Mouse (Mus musculus) lung, postnatal 0 days (tissue): Measurements from ENCODE around the gene Junb. TPM values are rescaled to one million over a fixed set of nuclear protein-coding genes. Genes with fewer than 3 reads are reported as not detected.

Source experiments
- ATAC-seq: fragments of 200-750 bp; cut with Nextera tagmentation; 2 replicates; pipeline ENCODE4 v1.8.0; 2017; ENCODE audit warnings: moderate library complexity
- DNase-seq: peaks from one replicate; pipeline ENCODE4 v3.0.0-alpha.2; 2016; ENCODE audit warnings: low spot score
- H3K27ac ChIP-seq: fragments of 300-500 bp; sonication (generic); 2 replicates; pipeline ENCODE4 v1.5.1; 2014; ENCODE audit warnings: antibody characterized with exemption, mild to moderate bottlenecking, low read length, mixed read lengths
- H3K27me3 ChIP-seq: fragments of 300-500 bp; sonication (generic); replicated peaks from 2 replicates; pipeline ENCODE4 v1.6.1; 2014; ENCODE audit warnings: low read length, mixed read lengths; ENCODE audit not compliant: insufficient read depth
- H3K36me3 ChIP-seq: fragments of 300-500 bp; sonication (generic); 2 replicates; pipeline ENCODE4 v1.6.1; 2014; ENCODE audit warnings: low read length, mixed read lengths; ENCODE audit not compliant: insufficient read depth
- H3K4me1 ChIP-seq: fragments of 300-500 bp; sonication (generic); 2 replicates; pipeline ENCODE4 v1.6.1; 2014; ENCODE audit warnings: antibody characterized with exemption, low read depth, low read length, mixed read lengths; ENCODE audit not compliant: insufficient read depth
- H3K4me2 ChIP-seq: fragments of 300-500 bp; sonication (generic); replicated peaks from 2 replicates; pipeline ENCODE4 v1.6.1; 2014; ENCODE audit warnings: low read depth, mild to moderate bottlenecking, low read length, moderate library complexity, mixed read lengths
- H3K4me3 ChIP-seq: fragments of 300-500 bp; sonication (generic); 2 replicates; pipeline ENCODE4 v1.5.1; 2014; ENCODE audit warnings: low read depth, low read length
- H3K9ac ChIP-seq: fragments of 300-500 bp; sonication (generic); replicated peaks from 2 replicates; pipeline ENCODE4 v1.6.1; 2014; ENCODE audit warnings: low read depth, mild to moderate bottlenecking
- H3K9me3 ChIP-seq: fragments of 300-500 bp; sonication (generic); 2 replicates; pipeline ENCODE4 v1.6.1; 2016; ENCODE audit warnings: low read length, mixed read lengths
- CTCF ChIP-seq: IDR thresholded peaks from 2 replicates; pipeline ENCODE4 v1.5.1; 2016; ENCODE audit warnings: antibody characterized with exemption, mild to moderate bottlenecking
- EP300 ChIP-seq: IDR thresholded peaks from 2 replicates; pipeline ENCODE4 v1.6.1; 2016; ENCODE audit warnings: antibody characterized with exemption, mild to moderate bottlenecking, control low read depth
- WGBS: fragments of 180-500 bp; shearing (Covaris S2); extraction: QIAGEN DNeasy Blood & Tissue Kit; methylation state at CpG from one replicate; pipeline ENCODE4 v1.1.7; 2014; 5-methylcytosine and 5-hydroxymethylcytosine counted together
- polyA plus RNA-seq: library from polyadenylated mRNA; unstranded; fragments of >200 nt; fragmentation: Nextera tagmentation; extraction: Ambion mirVana; gene quantifications from 2 replicates; pipeline ENCODE4 v1.2.1, GENCODE M21; 2015

Gene Junb
- polyA plus RNA-seq, 1 experiment from 2014 or later: 69.0 TPM

DNA sequence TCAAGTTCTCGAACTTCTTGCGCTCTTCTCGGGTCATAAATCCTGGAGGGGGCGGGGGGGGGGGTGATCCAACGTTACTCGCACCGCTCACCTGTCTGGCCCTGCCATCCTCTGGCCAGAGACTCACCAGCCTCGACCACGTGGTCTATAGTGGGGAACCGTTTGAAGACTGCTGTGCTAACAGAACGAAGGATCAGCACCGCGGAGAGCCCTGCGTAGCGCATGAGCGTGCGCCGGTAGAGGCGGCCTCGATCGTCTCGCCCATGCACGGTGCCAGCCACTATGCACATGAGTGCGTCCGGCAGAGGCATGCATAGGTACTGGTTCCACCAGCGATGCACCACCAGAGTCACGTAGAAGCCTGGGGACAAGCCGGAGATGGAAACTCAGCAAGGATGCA is 32.7 kb upstream of the Junb start:
- WGBS: 11% methylated on average over 28 of the region's 28 CpGs
- H3K27me3 ChIP-seq: peaks cover 33% of the 10 kb centered on the region

DNA sequence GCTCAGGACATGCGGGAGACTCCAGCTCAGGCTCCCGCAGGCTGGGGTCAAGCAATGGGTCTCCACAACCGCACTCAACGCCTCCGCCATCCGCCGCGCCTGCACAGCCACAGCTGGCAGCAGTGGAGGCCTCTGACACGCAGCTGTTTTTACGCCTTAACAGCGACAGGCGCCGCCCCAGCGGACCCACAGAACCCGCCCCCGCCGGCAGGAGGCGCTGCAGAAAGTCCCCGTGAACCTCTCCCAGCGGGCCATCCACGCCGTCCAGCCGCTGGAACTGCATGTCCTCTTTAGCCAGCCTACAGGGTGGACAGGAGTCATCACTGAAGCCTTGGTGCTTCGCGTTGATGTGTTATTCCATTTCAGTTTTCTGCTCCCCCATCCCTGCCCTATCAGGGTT is 29.2 kb upstream of the Junb start:
- peaks cover 27% of the 10 kb centered on the region for H3K27me3 ChIP-seq
- H3K27ac ChIP-seq: no peak overlapping the region
- no peak overlapping the region for H3K9ac ChIP-seq
- no peak overlapping the region for H3K4me3 ChIP-seq
- H3K4me2 ChIP-seq: no peak overlapping the region
- ATAC-seq: peak; percentile 50
- 10% methylated on average over 23 of the region's 25 CpGs for WGBS
- no peak for TF ChIP-seq EP300
- TF ChIP-seq CTCF: peak; percentile 67
- DNase-seq: peak; percentile 44
- no peaks in the 10 kb centered on the region for H3K9me3 ChIP-seq
- no peaks in the 10 kb centered on the region for H3K36me3 ChIP-seq
- H3K4me1 ChIP-seq: no peaks in the 10 kb centered on the region

More for the DNA sequence above, 32.7 kb upstream of the Junb start:
- no peak for ATAC-seq
- no peak overlapping the region for H3K4me2 ChIP-seq
- H3K4me1 ChIP-seq: peaks cover 3% of the 10 kb centered on the region; the same call in 1 of the 2 replicates
- H3K4me3 ChIP-seq: no peak overlapping the region
- H3K9ac ChIP-seq: no peak overlapping the region
- no peaks in the 10 kb centered on the region for H3K9me3 ChIP-seq
- TF ChIP-seq EP300: no peak
- H3K27ac ChIP-seq: no peak overlapping the region
- no peak for DNase-seq
- H3K36me3 ChIP-seq: no peaks in the 10 kb centered on the region

DNA sequence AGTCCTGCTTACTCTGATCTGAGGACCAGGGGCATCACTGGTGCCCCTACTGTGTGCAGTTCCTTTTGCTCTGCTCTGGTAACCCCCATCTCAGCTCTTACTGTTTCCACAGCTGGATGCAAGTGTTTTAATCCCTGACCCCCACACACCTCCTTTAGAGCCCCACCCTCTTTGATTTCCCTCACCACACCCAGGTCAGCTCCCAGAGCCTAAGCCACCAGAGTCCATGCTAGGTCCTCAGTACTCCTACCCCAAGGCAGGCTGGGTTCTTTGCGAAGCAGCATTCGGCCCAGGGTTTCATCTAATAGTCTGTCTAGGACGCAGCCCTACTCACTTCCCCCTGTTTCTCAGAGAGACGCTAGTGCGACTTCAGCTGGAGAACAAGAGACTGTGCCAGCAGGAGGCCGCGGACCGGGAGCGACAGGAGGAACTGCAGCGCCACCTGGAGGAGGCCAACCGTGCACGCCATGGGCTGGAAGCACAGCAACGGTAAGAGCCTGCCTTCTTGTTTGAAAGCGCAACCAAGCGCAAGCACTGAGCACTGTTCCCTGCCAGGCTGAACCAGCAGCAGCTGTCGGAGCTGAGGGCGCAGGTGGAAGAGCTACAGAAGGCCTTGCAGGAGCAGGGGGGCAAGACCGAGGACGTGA is 19.3 kb upstream of the Junb start:
- H3K9ac ChIP-seq: no peak overlapping the region
- H3K4me1 ChIP-seq: no peaks in the 10 kb centered on the region
- no peaks in the 10 kb centered on the region for H3K9me3 ChIP-seq
- H3K36me3 ChIP-seq: no peaks in the 10 kb centered on the region
- H3K27me3 ChIP-seq: no peaks in the 10 kb centered on the region
- no peak overlapping the region for H3K4me3 ChIP-seq
- TF ChIP-seq CTCF: peak; percentile 99
- TF ChIP-seq EP300: no peak
- DNase-seq (peak; percentile 92), ATAC-seq (peak; percentile 89)
- H3K27ac ChIP-seq: no peak overlapping the region
- H3K4me2 ChIP-seq: no peak overlapping the region
- WGBS: 10% methylated on average over 19 of the region's 19 CpGs

DNA sequence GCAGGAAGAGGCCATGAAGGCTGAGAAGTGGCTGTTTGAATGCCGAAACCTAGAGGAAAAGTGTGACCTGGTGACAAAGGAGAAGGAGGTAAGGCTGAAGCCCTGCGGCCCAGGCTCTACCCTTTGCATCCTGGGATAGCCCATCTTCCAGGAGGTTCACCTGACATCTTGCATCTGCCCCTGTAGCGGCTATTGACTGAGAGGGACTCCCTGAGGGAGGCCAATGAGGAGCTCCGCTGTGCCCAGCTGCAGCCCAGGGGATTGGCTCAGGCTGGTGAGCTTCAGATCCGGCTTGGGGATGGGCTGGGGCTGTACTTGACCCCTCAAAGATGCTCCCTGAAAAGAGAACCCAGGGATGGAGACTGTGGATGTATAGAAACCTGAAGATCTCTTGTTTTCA is 18.5 kb upstream of the Junb start:
- DNase-seq (no peak), ATAC-seq (no peak)
- TF ChIP-seq CTCF (no peak), EP300 (no peak)
- H3K27me3 ChIP-seq: no peaks in the 10 kb centered on the region
- no peak overlapping the region for H3K4me2 ChIP-seq
- H3K9me3 ChIP-seq: no peaks in the 10 kb centered on the region
- no peaks in the 10 kb centered on the region for H3K4me1 ChIP-seq
- H3K9ac ChIP-seq: no peak overlapping the region
- no peaks in the 10 kb centered on the region for H3K36me3 ChIP-seq
- WGBS: 88% methylated on average over 5 of the region's 5 CpGs
- no peak overlapping the region for H3K27ac ChIP-seq
- H3K4me3 ChIP-seq: no peak overlapping the region

- no peak for ATAC-seq
- H3K36me3 ChIP-seq: no peaks in the 10 kb centered on the region
These were observed 17.2 kb upstream of the Junb start for GRCm38 (mm10) chr8:84995680-84996079.

GRCm38 (mm10) chr8:84994375-84994774 is 15.9 kb upstream of the Junb start:
- WGBS: 92% methylated on average over 9 of the region's 9 CpGs
- ATAC-seq: no peak
- Histone ChIP-seq H3K9ac (no peak overlapping the region), H3K4me3 (no peak overlapping the region), H3K4me1 (peaks cover 1% of the 10 kb centered on the region), H3K27ac (no peak overlapping the region), H3K4me2 (no peak overlapping the region), H3K27me3 (no peaks in the 10 kb centered on the region), H3K9me3 (no peaks in the 10 kb centered on the region), H3K36me3 (no peaks in the 10 kb centered on the region)
- DNase-seq: no peak
- no peak for TF ChIP-seq CTCF
- TF ChIP-seq EP300: no peak

More at GRCm38 (mm10) chr8:84995680-84996079, 17.2 kb upstream of the Junb start:
- Histone ChIP-seq H3K4me3 (no peak overlapping the region), H3K9me3 (no peaks in the 10 kb centered on the region), H3K4me2 (no peak overlapping the region), H3K4me1 (no peaks in the 10 kb centered on the region; the same call in 1 of the 2 replicates), H3K9ac (no peak overlapping the region), H3K27me3 (no peaks in the 10 kb centered on the region), H3K27ac (no peak overlapping the region)
- TF ChIP-seq CTCF (no peak), EP300 (no peak)
- no peak for DNase-seq
- WGBS: 45% methylated on average over 25 of the region's 25 CpGs

DNA sequence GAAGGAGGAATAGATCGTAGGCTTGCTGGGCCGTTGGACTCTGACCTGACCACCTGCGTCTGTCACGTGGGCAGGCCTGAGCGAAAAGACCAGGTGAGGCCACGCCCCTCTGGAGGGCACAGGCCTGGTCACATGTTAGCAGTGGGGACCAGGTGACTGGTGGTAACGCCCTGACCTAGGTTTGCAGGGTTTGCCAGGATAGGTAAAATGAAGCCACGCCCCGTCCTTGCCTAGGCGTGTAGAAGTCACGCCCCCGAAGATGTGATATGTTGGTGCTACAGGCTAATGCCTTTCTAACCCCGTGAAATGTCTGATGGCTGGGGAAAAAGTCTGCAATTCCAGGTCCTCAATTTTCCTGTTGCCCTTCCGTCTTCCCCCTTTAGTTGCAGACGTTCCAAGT is 12.3 kb upstream of the Junb start:
- WGBS: 1% methylated on average over 15 of the region's 15 CpGs
- TF ChIP-seq EP300: no peak
- no peak for TF ChIP-seq CTCF
- Histone ChIP-seq H3K4me1 (peaks cover 14% of the 10 kb centered on the region), H3K4me3 (peak overlapping the region; percentile 55), H3K4me2 (peak overlapping the region; percentile 92), H3K27ac (peak overlapping the region; percentile 96), H3K27me3 (no peaks in the 10 kb centered on the region), H3K36me3 (no peaks in the 10 kb centered on the region), H3K9me3 (no peaks in the 10 kb centered on the region), H3K9ac (peak overlapping the region; percentile 75; the same call in 1 of the 2 replicates)
- ATAC-seq (peak; percentile 75), DNase-seq (peak; percentile 95)
